Mouse (Mus musculus) heart, embryonic 12.5 days (tissue): ENCODE data around the gene Afdn. TPM values are rescaled to one million over a fixed set of nuclear protein-coding genes. Genes with fewer than 3 reads are reported as not detected.
"Not testable (repeated sequence)": the region's sequence is repeated elsewhere in the genome, so short reads cannot be mapped to it uniquely, and the experiment has no call there.

Experiments used
- ATAC-seq: fragments of 200-750 bp; cut with Nextera tagmentation; 2 replicates; pipeline ENCODE4 v1.8.0; 2017; ENCODE audit warnings: moderate TSS enrichment, moderate library complexity; ENCODE audit not compliant: insufficient number of reproducible peaks, low FRiP score
- H3K27ac ChIP-seq: fragments of 300-500 bp; sonication (generic); 2 replicates; pipeline ENCODE4 v1.5.1; 2016; ENCODE audit warnings: mild to moderate bottlenecking, moderate library complexity; ENCODE audit not compliant: poor library complexity, severe bottlenecking
- H3K27me3 ChIP-seq: fragments of 300-500 bp; sonication (generic); replicated peaks from 2 replicates; pipeline ENCODE4 v1.6.1; 2016; ENCODE audit warnings: mild to moderate bottlenecking, moderate library complexity
- H3K36me3 ChIP-seq: fragments of 300-500 bp; sonication (generic); 2 replicates; pipeline ENCODE4 v1.6.1; 2016; ENCODE audit warnings: mild to moderate bottlenecking, moderate library complexity
- H3K4me1 ChIP-seq: fragments of 300-500 bp; sonication (generic); replicated peaks from 2 replicates; pipeline ENCODE4 v1.6.1; 2016; ENCODE audit warnings: mild to moderate bottlenecking
- H3K4me2 ChIP-seq: fragments of 300-500 bp; sonication (generic); 2 replicates; pipeline ENCODE4 v1.6.1; 2016; ENCODE audit warnings: mild to moderate bottlenecking, moderate library complexity
- H3K4me3 ChIP-seq: fragments of 300-500 bp; sonication (generic); 2 replicates; pipeline ENCODE4 v1.5.1; 2016; ENCODE audit warnings: mild to moderate bottlenecking
- H3K9ac ChIP-seq: fragments of 300-500 bp; sonication (generic); 2 replicates; pipeline ENCODE4 v1.6.1; 2016; ENCODE audit warnings: mild to moderate bottlenecking, moderate library complexity
- H3K9me3 ChIP-seq: fragments of 300-500 bp; sonication (generic); replicated peaks from 2 replicates; pipeline ENCODE4 v1.6.1; 2016; ENCODE audit warnings: mild to moderate bottlenecking, moderate library complexity
- WGBS: fragments of 180-500 bp; shearing (Covaris S2); methylation state at CpG from one replicate; pipeline ENCODE4 v1.1.7; 2016; 5-methylcytosine and 5-hydroxymethylcytosine counted together
- polyA plus RNA-seq: library from polyadenylated mRNA; unstranded; fragments of >200 nt; fragmentation: Nextera tagmentation; extraction: Ambion mirVana; gene quantifications from 2 replicates; pipeline ENCODE4 v1.2.1, GENCODE M21; 2016

The Afdn gene
- polyA plus RNA-seq, 1 experiment from 2014 or later = 106 TPM

DNA sequence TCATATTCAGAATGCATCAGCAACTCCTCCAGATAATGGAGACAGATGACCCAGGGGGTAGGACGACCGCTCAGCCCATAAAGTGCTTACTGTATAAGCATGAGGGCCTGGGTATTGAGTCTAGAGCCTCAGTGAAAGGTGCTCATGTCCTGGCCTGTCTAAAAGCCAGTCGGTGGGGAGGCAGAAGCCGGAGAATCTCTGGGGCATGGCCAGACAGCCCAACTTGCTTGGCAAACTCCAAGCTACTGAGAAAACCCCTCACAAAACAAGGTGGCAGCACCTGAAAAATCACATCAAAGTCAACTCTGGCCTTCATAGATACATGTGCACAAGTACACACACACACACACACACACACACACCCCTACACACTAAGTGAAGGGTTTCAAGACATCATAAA, 11.3 kb upstream of the Afdn start:
- Histone ChIP-seq H3K4me1 (peaks cover 20% of the 10 kb centered on the region), H3K27ac (no peak overlapping the region), H3K9me3 (no peaks in the 10 kb centered on the region), H3K4me3 (no peak overlapping the region), H3K9ac (no peak overlapping the region), H3K36me3 (no peaks in the 10 kb centered on the region), H3K27me3 (no peaks in the 10 kb centered on the region), H3K4me2 (no peak overlapping the region)
- WGBS = 81% methylated on average over 4 of the region's 4 CpGs
- ATAC-seq = no peak

DNA sequence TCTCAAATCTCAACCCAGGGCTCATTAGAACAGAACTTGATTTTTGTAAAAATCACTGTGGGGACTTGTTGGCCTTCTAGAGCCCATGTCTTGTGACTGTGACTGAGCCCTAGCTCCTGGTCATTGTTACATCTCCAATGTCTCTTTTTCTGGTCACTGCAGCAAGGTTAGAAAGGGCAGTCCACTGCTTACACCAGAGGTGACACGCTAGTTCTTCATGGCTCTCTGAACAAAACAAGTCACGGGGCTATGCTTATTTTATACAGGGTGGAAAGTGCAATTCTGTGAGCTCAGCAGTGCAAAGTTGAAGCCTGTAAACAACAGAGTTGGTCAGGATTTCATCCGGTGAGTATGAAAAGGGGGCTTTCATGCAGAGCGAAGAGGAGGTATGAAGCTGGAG, 6.4 kb upstream of the Afdn start:
- 87% methylated on average over 4 of the region's 4 CpGs for whole genome bisulfite sequencing
- H3K36me3 ChIP-seq = no peaks in the 10 kb centered on the region
- no peak overlapping the region for H3K4me3 ChIP-seq
- H3K4me1 ChIP-seq = peaks cover 9% of the 10 kb centered on the region
- no peak overlapping the region for H3K4me2 ChIP-seq
- ATAC-seq = no peak
- H3K9ac ChIP-seq = no peak overlapping the region
- no peaks in the 10 kb centered on the region for H3K27me3 ChIP-seq
- H3K27ac ChIP-seq = no peak overlapping the region
- H3K9me3 ChIP-seq = no peaks in the 10 kb centered on the region

DNA sequence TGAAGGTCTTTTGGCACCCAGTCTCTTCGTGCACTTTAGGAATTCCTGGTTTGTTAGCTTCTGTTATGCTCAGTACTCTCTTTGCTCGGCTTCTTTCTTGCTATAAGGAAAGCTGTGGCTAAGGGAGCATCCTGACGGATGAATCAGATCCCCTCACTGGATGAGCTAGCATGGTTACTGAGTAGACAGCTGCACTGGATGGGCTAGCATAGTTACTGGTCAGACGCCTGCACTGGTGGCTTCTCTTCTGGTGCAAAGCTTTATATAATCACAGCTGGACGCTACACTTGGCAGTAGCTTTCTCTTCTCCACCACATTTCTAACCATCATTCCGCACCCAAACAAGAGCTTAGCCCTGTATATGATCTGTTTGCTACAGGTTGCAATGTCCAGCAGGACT, 5.4 kb upstream of the Afdn start:
- ATAC-seq = no peak
- Histone ChIP-seq H3K4me1 (peaks cover 14% of the 10 kb centered on the region), H3K27ac (no peak overlapping the region), H3K4me3 (no peak overlapping the region), H3K27me3 (no peaks in the 10 kb centered on the region), H3K4me2 (no peak overlapping the region), H3K9me3 (no peaks in the 10 kb centered on the region), H3K36me3 (no peaks in the 10 kb centered on the region), H3K9ac (no peak overlapping the region)
- whole genome bisulfite sequencing = 69% methylated on average over 6 of the region's 6 CpGs

DNA sequence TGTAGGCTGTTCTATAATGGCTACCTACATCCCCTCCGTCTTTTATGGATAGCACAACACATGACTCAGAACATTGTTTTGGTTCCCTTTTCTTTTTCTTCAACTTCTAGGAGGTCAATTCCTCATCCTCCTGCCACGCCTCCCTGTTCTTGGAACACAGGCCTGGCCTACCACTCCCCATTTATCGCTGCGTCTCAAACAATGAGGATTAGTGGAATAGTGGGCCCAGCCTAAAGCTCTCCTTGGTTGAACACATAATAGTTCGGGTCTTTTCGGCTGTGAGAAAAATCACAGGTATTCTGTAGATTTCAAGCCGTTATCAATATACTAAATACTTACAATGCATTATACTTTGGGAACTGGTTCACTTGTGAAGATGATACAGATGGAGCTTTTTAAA, 1.8 kb upstream of the Afdn start:
- Histone ChIP-seq H3K4me1 (peaks cover 19% of the 10 kb centered on the region), H3K36me3 (no peaks in the 10 kb centered on the region), H3K9ac (no peak overlapping the region), H3K4me3 (peak overlapping the region; percentile 79), H3K4me2 (peak overlapping the region; percentile 91), H3K27ac (peak overlapping the region; percentile 97; the same call in 1 of the 2 replicates), H3K27me3 (no peaks in the 10 kb centered on the region), H3K9me3 (no peaks in the 10 kb centered on the region)
- 82% methylated on average over 7 of the region's 7 CpGs for WGBS
- no peak for ATAC-seq

DNA sequence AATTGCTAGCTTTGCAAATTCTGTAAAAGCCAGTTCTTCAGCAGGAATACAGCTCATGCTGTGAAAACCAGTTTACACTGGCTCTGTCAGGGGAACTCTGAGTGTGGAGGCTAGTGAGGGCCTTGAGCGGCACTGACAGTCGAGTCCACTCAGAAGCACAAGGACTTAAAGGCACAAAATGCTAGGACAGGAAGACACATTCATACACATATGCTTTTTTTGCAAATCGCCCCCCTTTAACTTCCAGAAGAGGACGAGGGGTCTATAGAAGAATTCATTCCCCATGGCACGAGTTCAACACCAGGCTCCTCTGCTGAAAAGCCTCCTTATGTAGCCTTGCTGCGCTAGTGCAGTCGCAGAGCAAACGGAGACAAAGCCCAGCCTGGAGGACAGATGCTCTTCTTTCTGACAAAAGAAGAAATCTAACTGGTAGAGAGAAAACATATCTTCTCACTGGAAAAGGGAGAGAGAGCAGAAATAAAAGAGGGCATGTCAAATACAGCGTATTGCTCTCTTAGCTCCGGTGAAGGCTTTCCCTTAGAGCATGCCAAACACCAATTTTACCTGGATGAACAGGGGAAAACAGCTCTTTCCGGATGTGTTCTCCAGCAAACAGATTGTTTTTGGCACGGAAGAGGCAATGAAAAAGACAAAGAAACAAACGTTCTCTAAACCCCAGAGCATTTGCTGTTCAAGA, 1.0 kb upstream of the Afdn start:
- no peak for ATAC-seq
- H3K9me3 ChIP-seq = no peaks in the 10 kb centered on the region
- WGBS = 11% methylated on average over 13 of the region's 13 CpGs

DNA sequence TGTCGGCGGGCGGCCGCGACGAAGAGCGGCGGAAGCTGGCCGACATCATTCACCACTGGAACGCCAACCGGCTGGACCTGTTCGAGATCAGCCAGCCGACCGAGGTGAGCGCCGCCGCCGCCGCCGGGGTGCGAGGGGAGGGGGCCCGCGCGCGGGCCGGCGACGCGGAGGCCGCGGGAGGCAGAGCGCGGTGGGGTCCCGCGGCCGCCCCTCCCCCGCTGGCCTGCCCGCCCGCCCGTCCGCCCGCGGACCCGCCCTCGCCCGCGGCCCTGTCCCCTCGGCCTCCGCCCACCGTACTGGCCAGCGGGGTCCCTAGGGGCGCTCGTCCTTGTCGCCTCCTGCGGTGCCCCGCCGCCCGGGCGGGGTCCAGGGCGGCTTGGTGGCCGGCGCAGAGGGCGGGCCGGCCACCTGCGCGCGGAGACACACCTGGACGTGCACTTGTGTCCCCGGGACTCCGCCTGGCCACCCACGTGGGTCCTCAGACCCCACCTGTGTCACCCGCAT, 388 bp downstream of the Afdn start:
- Histone ChIP-seq H3K27ac (peak overlapping the region; percentile 97), H3K36me3 (no peaks in the 10 kb centered on the region), H3K4me2 (peak overlapping the region; percentile 91), H3K9ac (peak overlapping the region; percentile 97), H3K4me3 (peak overlapping the region; percentile 79), H3K27me3 (no peaks in the 10 kb centered on the region), H3K9me3 (no peaks in the 10 kb centered on the region), H3K4me1 (peaks cover 33% of the 10 kb centered on the region)
- ATAC-seq = peak; percentile 64
- under 1% methylated on average over 61 of the region's 72 CpGs for WGBS

More for the DNA sequence above, 1.0 kb upstream of the Afdn start:
- peaks cover 21% of the 10 kb centered on the region for H3K4me1 ChIP-seq
- H3K27ac ChIP-seq = peak overlapping the region; percentile 97
- H3K9ac ChIP-seq = peak overlapping the region; percentile 88
- H3K4me2 ChIP-seq = peak overlapping the region; percentile 91
- H3K4me3 ChIP-seq = peak overlapping the region; percentile 79
- no peaks in the 10 kb centered on the region for H3K27me3 ChIP-seq
- H3K36me3 ChIP-seq = no peaks in the 10 kb centered on the region

DNA sequence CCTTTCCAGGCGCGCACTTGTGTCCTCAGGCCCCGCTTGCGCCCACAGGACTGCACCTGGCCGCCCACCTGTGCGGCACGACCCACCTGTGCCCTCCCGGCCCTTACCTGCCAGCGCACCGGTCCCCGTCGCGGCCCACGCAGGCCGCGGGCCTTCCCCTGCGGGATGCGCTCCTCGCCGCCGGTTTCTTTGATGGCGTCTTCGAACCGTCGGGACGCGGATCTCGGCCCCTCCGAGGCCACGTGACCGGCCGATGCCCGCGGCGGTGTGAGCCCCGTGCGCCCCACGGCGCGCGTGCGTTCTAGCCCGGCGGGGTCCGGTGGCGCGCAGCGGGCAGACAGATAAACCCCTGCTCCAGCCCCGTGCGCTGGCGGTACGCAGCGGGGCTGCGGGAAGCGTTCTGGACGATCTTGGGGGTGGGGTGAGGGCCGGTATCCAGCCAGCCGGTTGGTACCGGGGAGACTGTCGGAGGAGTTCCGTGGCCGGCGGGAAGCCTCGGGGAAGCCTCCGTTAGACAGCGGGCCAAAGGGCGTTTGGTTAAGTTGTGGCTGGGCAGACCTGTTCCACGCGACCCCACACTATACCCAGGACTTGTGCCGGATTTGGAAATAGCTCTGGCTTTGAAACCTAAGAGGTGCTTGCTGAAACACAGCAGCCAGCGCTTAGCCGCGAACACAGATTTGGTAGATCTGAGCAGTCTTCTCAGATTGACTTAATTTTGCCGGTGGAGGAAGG, 1.0 kb downstream of the Afdn start, which contains the start of gene Tcte2:
TSS of gene Tcte2 (minus strand) at position 647 of the 735 bp plus-strand sequence.
- under 1% methylated on average over 72 of the region's 74 CpGs for WGBS
- ATAC-seq = peak; percentile 63

DNA sequence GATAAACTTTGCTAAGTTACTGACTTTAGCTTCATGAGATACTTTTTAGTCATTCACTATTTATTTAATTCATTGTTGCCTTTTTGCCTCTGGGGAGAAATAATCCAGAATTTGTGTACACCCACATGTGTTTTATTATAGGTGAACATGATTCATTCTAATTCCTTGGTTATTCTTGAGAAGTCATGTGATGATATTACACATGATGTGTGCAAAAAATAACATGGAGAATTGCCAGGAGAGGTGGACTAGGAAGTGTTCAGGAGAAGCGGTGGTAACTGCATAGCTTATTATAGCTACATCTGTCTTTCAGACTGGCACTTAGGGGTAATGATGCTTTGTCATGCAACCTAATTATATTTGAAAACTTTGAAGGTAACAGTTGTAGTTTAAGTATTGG, 3.5 kb downstream of the Afdn start:
- Histone ChIP-seq H3K4me1 (peaks cover 30% of the 10 kb centered on the region), H3K36me3 (no peaks in the 10 kb centered on the region), H3K9me3 (no peaks in the 10 kb centered on the region), H3K27me3 (no peaks in the 10 kb centered on the region), H3K4me3 (no peak overlapping the region), H3K4me2 (no peak overlapping the region), H3K9ac (no peak overlapping the region), H3K27ac (no peak overlapping the region)
- ATAC-seq = no peak
- WGBS = 42% methylated on average over 1 of the region's 1 CpGs

More for the DNA sequence above, 1.0 kb downstream of the Afdn start, which contains the start of gene Tcte2:
- Histone ChIP-seq H3K4me2 (peak within 1 kb of the TSS; percentile 91), H3K36me3 (no peaks in the 10 kb centered on the region), H3K4me1 (peaks cover 36% of the 10 kb centered on the region), H3K4me3 (peak within 1 kb of the TSS; percentile 79), H3K9me3 (no peaks in the 10 kb centered on the region), H3K9ac (peak within 1 kb of the TSS; percentile 97), H3K27me3 (no peaks in the 10 kb centered on the region), H3K27ac (peak within 1 kb of the TSS; percentile 97)

DNA sequence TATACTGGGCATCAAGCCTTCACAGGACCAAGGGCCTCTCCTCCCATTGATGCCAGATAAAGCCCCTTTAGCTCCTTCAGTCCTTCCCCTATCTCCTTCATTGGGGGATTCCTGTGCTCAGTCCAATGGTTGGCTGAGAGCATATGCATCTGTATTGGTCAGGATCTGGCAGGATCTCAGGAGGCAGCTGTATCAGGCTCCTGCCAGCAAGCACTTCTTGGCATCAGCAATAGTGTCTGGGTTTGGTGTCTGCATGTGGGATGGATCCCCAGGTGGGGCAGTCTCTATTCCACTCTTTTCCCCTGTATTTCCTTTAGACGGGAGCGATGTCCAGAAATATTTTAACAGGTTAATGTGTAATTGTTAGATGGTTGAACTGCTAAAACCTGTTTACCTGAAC, 4.6 kb downstream of the Afdn start:
- 83% methylated on average over 2 of the region's 2 CpGs for WGBS
- H3K27me3 ChIP-seq, H3K27ac ChIP-seq, H3K4me3 ChIP-seq, H3K36me3 ChIP-seq, ATAC-seq, H3K9ac ChIP-seq, H3K4me2 ChIP-seq, H3K9me3 ChIP-seq: not testable (repeated sequence)
- peaks cover 25% of the 10 kb centered on the region for H3K4me1 ChIP-seq

DNA sequence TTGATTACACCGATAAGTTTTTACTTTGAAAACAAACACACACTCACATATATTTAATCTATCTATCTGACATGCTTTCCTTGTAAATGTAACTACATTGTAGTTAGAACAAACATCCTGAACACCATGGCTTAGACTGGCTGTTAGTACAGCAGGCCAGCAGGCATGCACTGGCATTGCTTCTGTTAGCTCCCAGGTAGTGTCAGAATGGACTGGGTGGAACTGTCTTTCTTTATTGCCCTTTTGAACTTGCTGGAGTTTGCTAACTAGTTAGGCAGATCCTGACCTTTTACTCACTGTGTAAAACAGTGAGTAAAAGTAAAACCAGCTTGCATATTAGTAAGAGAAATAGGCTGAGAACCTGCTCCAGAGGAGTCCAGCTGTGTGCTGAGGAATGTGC, 8.2 kb downstream of the Afdn start:
- H3K4me3 ChIP-seq = no peak overlapping the region
- no peak for ATAC-seq
- 84% methylated on average over 1 of the region's 1 CpGs for WGBS
- no peaks in the 10 kb centered on the region for H3K36me3 ChIP-seq
- H3K4me1 ChIP-seq = peaks cover 19% of the 10 kb centered on the region
- no peak overlapping the region for H3K27ac ChIP-seq
- 0 out of 2 replicates have a peak, but pooled peaks cover 3% of the 10 kb centered on the region for H3K9me3 ChIP-seq
- H3K4me2 ChIP-seq = no peak overlapping the region
- no peak overlapping the region for H3K9ac ChIP-seq
- no peaks in the 10 kb centered on the region for H3K27me3 ChIP-seq

DNA sequence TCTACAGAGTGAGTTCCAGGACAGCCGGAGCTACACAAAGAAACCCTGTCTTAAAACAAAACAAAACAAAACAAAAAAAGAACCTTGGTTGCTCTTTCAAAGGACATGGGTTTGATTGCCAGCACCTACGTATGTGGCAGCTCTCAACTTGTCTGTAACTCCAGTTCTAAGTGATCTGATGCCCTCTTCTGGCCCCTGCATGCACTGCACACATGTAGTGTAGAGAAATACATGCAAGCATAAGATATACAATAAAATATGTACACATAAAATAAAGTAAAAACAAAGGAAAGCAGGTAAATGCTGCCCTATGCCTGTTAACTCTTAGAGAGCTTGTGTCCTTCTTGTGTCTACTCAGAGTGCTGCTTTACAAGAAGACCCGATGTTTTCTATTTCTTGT, 8.9 kb downstream of the Afdn start:
- no peak overlapping the region for H3K4me2 ChIP-seq
- 92% methylated on average over 3 of the region's 3 CpGs for WGBS
- no peak overlapping the region for H3K27ac ChIP-seq
- no peaks in the 10 kb centered on the region for H3K27me3 ChIP-seq
- H3K36me3 ChIP-seq = no peaks in the 10 kb centered on the region
- no peak overlapping the region for H3K9ac ChIP-seq
- H3K9me3 ChIP-seq = 0 out of 2 replicates have a peak, but pooled peaks cover 3% of the 10 kb centered on the region
- peaks cover 18% of the 10 kb centered on the region for H3K4me1 ChIP-seq
- no peak overlapping the region for H3K4me3 ChIP-seq
- ATAC-seq = no peak
